Mouse (Mus musculus) lung, postnatal 36 days (tissue): Measurements from ENCODE around the gene Coq4.

ENCODE experiments used
- DNase-seq: peaks from one replicate; pipeline ENCODE4 v3.0.0; 2022; ENCODE audit warnings: mixed read lengths

Gene Coq4

GRCm38 (mm10) chr2:29846911-29847310 is 59.6 kb downstream of the Coq4 start:
- no peak for DNase-seq
